Mouse (Mus musculus): ENCODE data around the gene BC048679.

DNA sequence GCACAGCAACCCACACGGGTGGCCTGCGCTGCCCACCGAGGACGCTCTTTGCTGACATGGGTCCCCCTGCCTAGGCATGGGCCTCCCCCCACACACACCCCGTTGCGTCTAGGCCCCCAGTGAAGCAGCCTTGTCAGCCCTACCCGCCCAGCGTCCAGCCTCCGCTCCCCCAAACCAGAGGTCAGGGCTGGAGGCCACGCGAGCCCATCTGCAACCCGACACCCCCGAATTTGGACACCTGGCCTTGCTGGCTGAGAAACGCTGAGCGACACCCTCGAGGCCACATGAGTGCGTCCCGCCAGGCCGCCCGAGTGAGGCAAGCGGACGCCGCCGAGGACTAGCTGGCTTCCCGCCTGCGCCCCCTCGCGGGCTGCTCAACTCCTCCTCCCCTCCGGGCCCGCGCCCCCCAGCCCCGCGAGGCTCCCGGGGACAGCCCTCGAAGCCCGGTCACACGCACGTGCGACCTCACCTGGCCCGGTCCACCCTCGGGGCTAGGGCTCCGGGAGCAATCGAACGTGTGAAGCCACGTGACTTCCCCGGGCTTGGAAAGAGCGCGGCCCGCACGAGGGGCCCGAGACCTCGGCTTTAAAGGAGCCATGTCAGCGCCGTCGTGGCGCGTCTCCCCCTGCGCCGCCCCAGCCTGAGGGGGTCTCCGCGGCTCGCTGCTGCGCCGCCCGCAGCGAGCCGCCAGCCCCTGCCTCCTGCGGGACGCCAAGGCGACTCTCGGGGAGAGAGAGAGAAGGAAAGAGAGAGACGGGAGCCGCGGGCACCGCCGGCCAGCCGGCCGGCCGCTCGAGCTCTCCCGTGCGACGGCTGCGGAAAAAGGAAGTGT, 44.4 kb downstream of the BC048679 start:
- TF ChIP-seq CTCF (IDR thresholded peaks at IDR 0.05; ENCODE audit: control insufficient read depth, insufficient read depth, insufficient read length) (no peak), MAX (IDR thresholded peaks at IDR 0.05) (no peak), FOSL1 (IDR thresholded peaks at IDR 0.05; ENCODE audit: insufficient read depth, low read length, poor library complexity, severe bottlenecking) (no peak)
